14 mouse cellular contexts compared by ENCODE assay signal in genomic region chr5:15677750-15678149, GRCm38 (mm10). TPM values are rescaled to one million over a fixed set of nuclear protein-coding genes. Genes with fewer than 3 reads are reported as not detected.
A peak's percentile ranks its signal among the peaks of the same experiment; 100 is the strongest.
DNase-seq lines count a peak whose midpoint lies in the region; ATAC-seq and TF ChIP-seq lines count a peak whose summit lies in the region.
"Not testable (repeated sequence)": the region's sequence is repeated elsewhere in the genome, so short reads cannot be mapped to it uniquely, and the experiment has no call there.
"Had no signal": no experiment of that assay in that cellular context is flagged by ENCODE, and none has a peak within 500 bp of the region (broad histone marks: within the 10 kb centered on the region; RNA-seq: fewer than 3 reads in every experiment).

No protein-coding gene starts in this region.

- H3K9me3 ChIP-seq in embryonic facial prominence, embryonic 14.5 days (ENCODE audit: control insufficient read depth, low read length), result peaks cover 18% of the 10 kb centered on the region
- not testable (repeated sequence) for H3K9me3 ChIP-seq in heart, embryonic 11.5 days (replicated peaks; ENCODE audit: control insufficient read depth, low read length); lung, postnatal 0 days (ENCODE audit: low read length)
- peaks cover 23% of the 10 kb centered on the region for H3K9me3 ChIP-seq in hindbrain, embryonic 12.5 days (replicated peaks)
- peaks cover 11% of the 10 kb centered on the region; the same call in 1 of the 2 replicates for H3K9me3 ChIP-seq in intestine, embryonic 16.5 days (ENCODE audit: control insufficient read depth, low read length)
- H3K9me3 ChIP-seq in limb, embryonic 13.5 days, result peaks cover 24% of the 10 kb centered on the region
- peaks cover 15% of the 10 kb centered on the region for H3K9me3 ChIP-seq in neural tube, embryonic 12.5 days

- not testable (repeated sequence) for H3K36me3 ChIP-seq in embryonic facial prominence, embryonic 14.5 days (ENCODE audit: control insufficient read depth, insufficient read depth, low read length); heart, embryonic 11.5 days (ENCODE audit: control insufficient read depth, insufficient read depth, low read length); hindbrain, embryonic 12.5 days; intestine, embryonic 16.5 days (ENCODE audit: control insufficient read depth, insufficient read depth, low read length); limb, embryonic 13.5 days; lung, postnatal 0 days (ENCODE audit: insufficient read depth, low read length); neural tube, embryonic 12.5 days

- DNase-seq in embryonic facial prominence, embryonic 14.5 days (ENCODE audit: low spot score), result not testable (repeated sequence)
- peak; percentile 4 for DNase-seq in lung, postnatal 0 days (ENCODE audit: low spot score)

- WGBS in embryonic facial prominence, embryonic 14.5 days, result 83% methylated on average over 2 of the region's 4 CpGs
- 69% methylated on average over 2 of the region's 4 CpGs for WGBS in heart, embryonic 11.5 days (ENCODE audit: insufficient replicate concordance)
- 87% methylated on average over 4 of the region's 4 CpGs for WGBS in hindbrain, embryonic 12.5 days
- 88% methylated on average over 2 of the region's 4 CpGs for WGBS in intestine, embryonic 16.5 days
- 90% methylated on average over 4 of the region's 4 CpGs for WGBS in limb, embryonic 13.5 days
- WGBS in lung, postnatal 0 days, result 74% methylated on average over 2 of the region's 4 CpGs
- WGBS in neural tube, embryonic 12.5 days, result 87% methylated on average over 4 of the region's 4 CpGs

- not testable (repeated sequence) for H3K4me1 ChIP-seq in embryonic facial prominence, embryonic 14.5 days (ENCODE audit: control insufficient read depth, insufficient read depth, low read length); heart, embryonic 11.5 days (ENCODE audit: control insufficient read depth, insufficient read depth, low read length); hindbrain, embryonic 12.5 days; intestine, embryonic 16.5 days (ENCODE audit: control insufficient read depth, insufficient read depth, low read length); limb, embryonic 13.5 days; lung, postnatal 0 days (ENCODE audit: insufficient read depth, low read depth, low read length); neural tube, embryonic 12.5 days

- H3K9ac ChIP-seq in embryonic facial prominence, embryonic 14.5 days (ENCODE audit: low read depth, low read length); heart, embryonic 11.5 days (ENCODE audit: low read depth, low read length); hindbrain, embryonic 12.5 days; intestine, embryonic 16.5 days (ENCODE audit: low read depth, low read length); limb, embryonic 13.5 days; lung, postnatal 0 days (replicated peaks; ENCODE audit: low read depth); neural tube, embryonic 12.5 days: not testable (repeated sequence)

- H3K27ac ChIP-seq in embryonic facial prominence, embryonic 14.5 days (replicated peaks; ENCODE audit: low read depth, low read length); heart, embryonic 11.5 days (ENCODE audit: low read depth, low read length); hindbrain, embryonic 12.5 days; intestine, embryonic 16.5 days (ENCODE audit: low read length); limb, embryonic 13.5 days; lung, postnatal 0 days (ENCODE audit: low read length); neural tube, embryonic 12.5 days: not testable (repeated sequence)

- peak; percentile 59; the same call in 1 of the 2 replicates for ATAC-seq in embryonic facial prominence, embryonic 14.5 days (ENCODE audit: low read depth)
- ATAC-seq in heart, embryonic 11.5 days (replicated peaks; ENCODE audit: insufficient number of reproducible peaks, low FRiP score, low TSS enrichment), result peak; percentile 75
- ATAC-seq in hindbrain, embryonic 12.5 days (ENCODE audit: low FRiP score), result peak; percentile 69; the same call in 1 of the 2 replicates
- ATAC-seq in intestine, embryonic 16.5 days, result 0 out of 2 replicates have a peak, but pooled peaks have one; percentile 67
- peak; percentile 71; the same call in 1 of the 2 replicates for ATAC-seq in limb, embryonic 13.5 days (ENCODE audit: low FRiP score, low read depth)
- ATAC-seq in lung, postnatal 0 days, result peak; percentile 53; the same call in 1 of the 2 replicates
- ATAC-seq in neural tube, embryonic 12.5 days (ENCODE audit: low FRiP score, low read depth), result peak; percentile 61; the same call in 1 of the 2 replicates

- not testable (repeated sequence) for H3K4me2 ChIP-seq in embryonic facial prominence, embryonic 14.5 days (ENCODE audit: low read depth, low read length); heart, embryonic 11.5 days; hindbrain, embryonic 12.5 days (replicated peaks); intestine, embryonic 16.5 days (ENCODE audit: low read depth, low read length); limb, embryonic 13.5 days (replicated peaks); lung, postnatal 0 days (replicated peaks; ENCODE audit: low read depth, low read length); neural tube, embryonic 12.5 days (replicated peaks)

- not testable (repeated sequence) for TF ChIP-seq CTCF in lung, postnatal 0 days (IDR thresholded peaks at IDR 0.05)

- not testable (repeated sequence) for TF ChIP-seq EP300 in lung, postnatal 0 days (IDR thresholded peaks at IDR 0.05)

- not testable (repeated sequence) for H3K27me3 ChIP-seq in embryonic facial prominence, embryonic 14.5 days (replicated peaks; ENCODE audit: control insufficient read depth, insufficient read depth, low read length); heart, embryonic 11.5 days (ENCODE audit: control insufficient read depth, insufficient read depth, low read length); hindbrain, embryonic 12.5 days; intestine, embryonic 16.5 days (replicated peaks; ENCODE audit: control insufficient read depth, insufficient read depth, low read length); limb, embryonic 13.5 days; lung, postnatal 0 days (replicated peaks; ENCODE audit: insufficient read depth, low read length); neural tube, embryonic 12.5 days (replicated peaks)

- not testable (repeated sequence) for H3K4me3 ChIP-seq in embryonic facial prominence, embryonic 14.5 days (ENCODE audit: low read depth, low read length); heart, embryonic 11.5 days (ENCODE audit: low read depth, low read length); hindbrain, embryonic 12.5 days; intestine, embryonic 16.5 days (ENCODE audit: low read length); limb, embryonic 13.5 days; lung, postnatal 0 days (ENCODE audit: low read depth, low read length); neural tube, embryonic 12.5 days

RNA-seq across cellular contexts. Expression of gene 4930572O03Rik, which starts 20.9 kb away (rescaled TPM):
- polyA plus RNA-seq in embryonic facial prominence, embryonic 14.5 days (2014; fragmentation: Nextera tagmentation; extraction: Ambion mirVana), result not detected in 2 replicates
- polyA plus RNA-seq in heart, embryonic 11.5 days (2014; fragmentation: Nextera tagmentation; extraction: Ambion mirVana), result not detected in 2 replicates
- polyA plus RNA-seq in hindbrain, embryonic 12.5 days (2016; fragmentation: Nextera tagmentation; extraction: Ambion mirVana), result not detected in 2 replicates
- polyA plus RNA-seq in intestine, embryonic 16.5 days (2015; fragmentation: Nextera tagmentation; extraction: Ambion mirVana), result not detected in 2 replicates
- not detected in 2 replicates for polyA plus RNA-seq in limb, embryonic 13.5 days (2015; fragmentation: Nextera tagmentation; extraction: Ambion mirVana)
- polyA plus RNA-seq in lung, postnatal 0 days (2015; fragmentation: Nextera tagmentation; extraction: Ambion mirVana), result not detected in 2 replicates
- polyA plus RNA-seq in neural tube, embryonic 12.5 days (2016; fragmentation: Nextera tagmentation; extraction: Ambion mirVana), result not detected in 2 replicates
- polyA plus RNA-seq: forebrain, postnatal 0 days; inflammation-experienced regulatory T-cells, adult 6 months; liver, adult 2 months; lung, embryonic 14.5 days; macrophage; midbrain, embryonic 10.5 days; myocyte had no signal

RNA-seq across cellular contexts. Expression of gene Speer4c, which starts 36.3 kb away (rescaled TPM):
- polyA plus RNA-seq in embryonic facial prominence, embryonic 14.5 days (2014; fragmentation: Nextera tagmentation; extraction: Ambion mirVana), result 0.28 TPM in 1 of 2 replicates, not detected in the other
- polyA plus RNA-seq in heart, embryonic 11.5 days (2014; fragmentation: Nextera tagmentation; extraction: Ambion mirVana), result 0.14 TPM in 1 of 2 replicates, not detected in the other
- polyA plus RNA-seq in hindbrain, embryonic 12.5 days (2016; fragmentation: Nextera tagmentation; extraction: Ambion mirVana), result not detected in 2 replicates
- polyA plus RNA-seq in intestine, embryonic 16.5 days (2015; fragmentation: Nextera tagmentation; extraction: Ambion mirVana), result not detected in 2 replicates
- not detected in 2 replicates for polyA plus RNA-seq in limb, embryonic 13.5 days (2015; fragmentation: Nextera tagmentation; extraction: Ambion mirVana)
- 0.42 and 0.51 TPM in 2 replicates for polyA plus RNA-seq in lung, postnatal 0 days (2015; fragmentation: Nextera tagmentation; extraction: Ambion mirVana)
- polyA plus RNA-seq in neural tube, embryonic 12.5 days (2016; fragmentation: Nextera tagmentation; extraction: Ambion mirVana), result not detected in 2 replicates
- polyA plus RNA-seq: forebrain, postnatal 0 days; inflammation-experienced regulatory T-cells, adult 6 months; liver, adult 2 months; lung, embryonic 14.5 days; macrophage; midbrain, embryonic 10.5 days; myocyte had no signal

RNA-seq across cellular contexts. Expression of gene Speer4d, which starts 58.9 kb away (rescaled TPM):
- polyA plus RNA-seq in embryonic facial prominence, embryonic 14.5 days (2014; fragmentation: Nextera tagmentation; extraction: Ambion mirVana), result not detected in 2 replicates
- not detected in 2 replicates for polyA plus RNA-seq in heart, embryonic 11.5 days (2014; fragmentation: Nextera tagmentation; extraction: Ambion mirVana)
- polyA plus RNA-seq in hindbrain, embryonic 12.5 days (2016; fragmentation: Nextera tagmentation; extraction: Ambion mirVana), result not detected in 2 replicates
- not detected in 2 replicates for polyA plus RNA-seq in intestine, embryonic 16.5 days (2015; fragmentation: Nextera tagmentation; extraction: Ambion mirVana)
- not detected in 2 replicates for polyA plus RNA-seq in limb, embryonic 13.5 days (2015; fragmentation: Nextera tagmentation; extraction: Ambion mirVana)
- polyA plus RNA-seq in lung, postnatal 0 days (2015; fragmentation: Nextera tagmentation; extraction: Ambion mirVana), result not detected in 2 replicates
- polyA plus RNA-seq in neural tube, embryonic 12.5 days (2016; fragmentation: Nextera tagmentation; extraction: Ambion mirVana), result not detected in 2 replicates
- polyA plus RNA-seq: forebrain, postnatal 0 days; inflammation-experienced regulatory T-cells, adult 6 months; liver, adult 2 months; lung, embryonic 14.5 days; macrophage; midbrain, embryonic 10.5 days; myocyte had no signal
